Mouse (Mus musculus) ES-Bruce4 (cell line): Measurements from ENCODE around the gene Auts2.

Experiments used
- CTCF ChIP-seq: IDR thresholded peaks from one replicate; pipeline ENCODE4 v1.8.1; 2011; ENCODE audit warnings: low read depth, low read length
- EP300 ChIP-seq: IDR thresholded peaks from 2 replicates; pipeline ENCODE4 v1.6.1; 2011; ENCODE audit warnings: low read depth, low read length; ENCODE audit not compliant: insufficient read depth
- POLR2A ChIP-seq: IDR thresholded peaks from one replicate; pipeline ENCODE4 v1.8.1; 2011; ENCODE audit warnings: low read length; ENCODE audit not compliant: insufficient read depth

GRCm38 (mm10) chr5:131783241-131783640 lies 759.9 kb downstream of the Auts2 start:
- TF ChIP-seq POLR2A = no peak
- TF ChIP-seq CTCF = no peak
- no peak for TF ChIP-seq EP300
